Mouse (Mus musculus): ENCODE results near the gene Glo1. TPM values are rescaled to one million over a fixed set of nuclear protein-coding genes. Genes with fewer than 3 reads are reported as not detected.

Gene Glo1
- total RNA-seq, 2 experiments from 2014 or later = 132 to 159 TPM

GRCm38 (mm10) chr17:30582313-30582712 lies 44.4 kb downstream of the Glo1 start:
- intact Hi-C loops (cut with DNase I) = no loop called here
- no peak for DNase-seq

GRCm38 (mm10) chr17:30581201-30581600 lies 45.5 kb downstream of the Glo1 start:
- DNase-seq = no peak
- intact Hi-C loops (cut with DNase I) = no loop called here

- intact Hi-C loops (cut with DNase I) = no loop called here
- DNase-seq = no peak
These were observed 45.9 kb downstream of the Glo1 start for GRCm38 (mm10) chr17:30580781-30581180.

GRCm38 (mm10) chr17:30576946-30577345 lies 49.7 kb downstream of the Glo1 start:
- intact Hi-C loops (cut with DNase I) = loop anchor here (1.0 kb wide), 1 partner anchor 35 kb away; no protein-coding TSS in a partner anchor
- DNase-seq = no peak

GRCm38 (mm10) chr17:30575941-30576773 lies 50.5 kb downstream of the Glo1 start, which contains the start of gene Btbd9:
Btbd9 (minus strand) TSS chr17:30576488.
- DNase-seq = peak; percentile 96 to 97
- intact Hi-C loops (cut with DNase I) = loop anchor here (1.0 kb wide), 1 partner anchor 36 kb away; no protein-coding TSS in a partner anchor

GRCm38 (mm10) chr17:30575121-30575904 lies 51.4 kb downstream of the Glo1 start:
- intact Hi-C loops (cut with DNase I) = no loop called here
- peak in 1 of 2 experiments; percentile 18 for DNase-seq

GRCm38 (mm10) chr17:30574783-30575075 lies 51.9 kb downstream of the Glo1 start:
- intact Hi-C loops (cut with DNase I) = no loop called here
- DNase-seq = no peak

GRCm38 (mm10) chr17:30573990-30574782 lies 52.5 kb downstream of the Glo1 start:
- DNase-seq = peak; percentile 41 to 45
- intact Hi-C loops (cut with DNase I) = no loop called here

- DNase-seq = no peak
- intact Hi-C loops (cut with DNase I) = no loop called here
These were observed 55.7 kb downstream of the Glo1 start for GRCm38 (mm10) chr17:30570971-30571370.

GRCm38 (mm10) chr17:30570173-30570572 lies 56.5 kb downstream of the Glo1 start:
- intact Hi-C loops (cut with DNase I) = no loop called here
- peak in 1 of 2 experiments; percentile 31 for DNase-seq

- intact Hi-C loops (cut with DNase I) = no loop called here
- no peak for DNase-seq
These were observed 58.2 kb downstream of the Glo1 start for GRCm38 (mm10) chr17:30568473-30568872.

GRCm38 (mm10) chr17:30564971-30565370 lies 61.7 kb downstream of the Glo1 start:
- intact Hi-C loops (cut with DNase I) = no loop called here
- peak in 1 of 2 experiments; percentile 40 for DNase-seq

- intact Hi-C loops (cut with DNase I) = no loop called here
These were observed 62.3 kb downstream of the Glo1 start for GRCm38 (mm10) chr17:30564407-30564806.

GRCm38 (mm10) chr17:30563484-30564075 lies 63.1 kb downstream of the Glo1 start:
- intact Hi-C loops (cut with DNase I) = no loop called here
- DNase-seq = no peak

More at GRCm38 (mm10) chr17:30564407-30564806, 62.3 kb downstream of the Glo1 start:
- DNase-seq = no peak

GRCm38 (mm10) chr17:30562770-30563169 lies 63.9 kb downstream of the Glo1 start:
- no peak for DNase-seq
- intact Hi-C loops (cut with DNase I) = no loop called here

GRCm38 (mm10) chr17:30559536-30559935 lies 67.1 kb downstream of the Glo1 start:
- intact Hi-C loops (cut with DNase I) = no loop called here
- peak; percentile 72 to 77 for DNase-seq

GRCm38 (mm10) chr17:30558623-30559022 lies 68.0 kb downstream of the Glo1 start:
- intact Hi-C loops (cut with DNase I) = no loop called here
- no peak for DNase-seq

- intact Hi-C loops (cut with DNase I) = no loop called here
These were observed 70.2 kb downstream of the Glo1 start for GRCm38 (mm10) chr17:30556512-30556911.

GRCm38 (mm10) chr17:30553027-30553937 lies 73.4 kb downstream of the Glo1 start:
- intact Hi-C loops (cut with DNase I) = no loop called here
- DNase-seq = no peak

More at GRCm38 (mm10) chr17:30556512-30556911, 70.2 kb downstream of the Glo1 start:
- no peak for DNase-seq

Data from heart, postnatal 10 days (tissue).